Mouse (Mus musculus) adrenal gland, postnatal 14 days (tissue): ENCODE results near the gene S100a5. TPM values are rescaled to one million over a fixed set of nuclear protein-coding genes. Genes with fewer than 3 reads are reported as not detected.
A peak's percentile ranks its signal among the peaks of the same experiment; 100 is the strongest.

ENCODE experiments used
- DNase-seq: peaks from one replicate; pipeline ENCODE4 v3.0.0; 2021; ENCODE audit warnings: mixed read lengths
- total RNA-seq: library from RNA; stranded (reverse); gene quantifications from 2 replicates; pipeline ENCODE4 v1.2.3, GENCODE M21; 2021

S100a5 gene
- total RNA-seq, 1 experiment from 2014 or later, result not detected

GRCm38 (mm10) chr3:90600458-90601195 lies 7.7 kb upstream of the S100a5 start:
- DNase-seq, result peak; percentile 56

DNA sequence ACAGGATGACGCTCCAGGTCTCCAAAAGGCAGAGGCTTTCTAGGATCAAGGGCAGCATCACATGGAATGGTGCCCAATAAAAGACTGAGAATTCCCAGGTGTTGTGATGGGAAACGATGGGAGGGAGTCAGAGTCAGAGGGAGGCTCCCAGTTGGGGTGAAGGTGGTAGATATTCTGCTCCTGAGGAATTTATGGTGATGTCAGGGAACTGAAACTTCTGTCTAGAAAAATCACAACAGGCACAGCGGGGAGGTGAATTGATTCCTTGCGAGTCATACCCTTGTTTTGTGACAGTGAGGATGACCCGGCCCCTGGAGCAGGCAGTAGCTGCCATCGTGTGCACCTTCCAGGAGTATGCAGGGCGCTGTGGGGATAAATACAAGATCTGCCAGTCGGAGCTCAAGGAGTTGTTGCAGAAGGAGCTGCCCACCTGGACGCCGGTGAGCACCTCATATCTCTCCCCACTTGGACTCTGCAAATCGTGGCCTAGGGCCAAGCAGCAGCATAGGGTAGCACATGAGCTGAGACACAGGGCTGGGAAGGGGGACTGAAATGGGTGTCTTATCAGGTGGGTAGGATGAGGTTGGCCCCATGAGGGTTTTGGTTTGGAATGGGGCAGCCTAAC lies 6.7 kb upstream of the S100a5 start, which contains the start of gene Gm42674:
Gene Gm42674 (plus strand): TSS at position 419 of the 625 bp plus-strand sequence.
- DNase-seq, result no peak

- DNase-seq, result no peak
Observed at GRCm38 (mm10) chr3:90603623-90604022, 4.7 kb upstream of the S100a5 start, which contains the start of gene S100a4. Gene S100a4, plus strand, starts transcription at chr3:90603771.

DNA sequence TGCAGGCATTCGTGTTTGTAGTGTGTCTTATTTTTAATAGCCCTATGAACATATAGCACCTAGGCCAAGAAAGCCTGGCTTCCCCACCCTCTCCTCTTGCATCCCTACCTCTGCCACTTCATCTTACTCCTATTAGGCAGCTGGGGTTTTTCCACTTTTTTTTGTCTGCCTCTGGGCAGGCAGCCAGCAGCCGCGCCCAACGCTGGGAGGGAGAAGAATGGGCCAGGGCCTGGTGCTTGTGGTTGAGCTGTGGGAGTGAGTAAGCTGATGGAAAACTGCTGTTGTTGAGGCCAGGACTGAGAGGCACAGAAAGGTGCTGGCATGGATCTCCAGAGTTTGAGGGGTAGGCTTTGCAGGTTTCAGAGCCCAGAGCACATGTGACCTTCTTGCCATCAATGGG lies 3.9 kb upstream of the S100a5 start:
- DNase-seq, result peak; percentile 85

DNA sequence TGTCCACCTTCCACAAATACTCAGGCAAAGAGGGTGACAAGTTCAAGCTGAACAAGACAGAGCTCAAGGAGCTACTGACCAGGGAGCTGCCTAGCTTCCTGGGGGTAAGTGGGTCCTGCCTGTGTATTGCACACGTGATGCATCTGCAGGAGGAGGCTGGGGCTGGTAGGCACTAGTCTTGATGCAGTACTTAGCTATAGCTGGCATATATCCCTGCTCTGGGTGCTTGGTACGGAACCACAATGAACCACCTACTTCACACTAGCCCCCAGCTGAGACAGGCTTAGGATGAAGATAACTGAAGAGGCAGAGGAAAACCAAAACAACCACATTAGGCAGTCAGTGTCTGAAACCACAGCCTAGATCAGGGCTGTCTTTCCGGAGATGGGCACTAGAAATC lies 3.3 kb upstream of the S100a5 start:
- no peak for DNase-seq

GRCm38 (mm10) chr3:90605736-90606135 lies 2.6 kb upstream of the S100a5 start:
- no peak for DNase-seq

- DNase-seq, result no peak
Observed at GRCm38 (mm10) chr3:90606185-90606584, 2.1 kb upstream of the S100a5 start.

GRCm38 (mm10) chr3:90607361-90607760 lies 962 bp upstream of the S100a5 start:
- DNase-seq, result no peak

DNA sequence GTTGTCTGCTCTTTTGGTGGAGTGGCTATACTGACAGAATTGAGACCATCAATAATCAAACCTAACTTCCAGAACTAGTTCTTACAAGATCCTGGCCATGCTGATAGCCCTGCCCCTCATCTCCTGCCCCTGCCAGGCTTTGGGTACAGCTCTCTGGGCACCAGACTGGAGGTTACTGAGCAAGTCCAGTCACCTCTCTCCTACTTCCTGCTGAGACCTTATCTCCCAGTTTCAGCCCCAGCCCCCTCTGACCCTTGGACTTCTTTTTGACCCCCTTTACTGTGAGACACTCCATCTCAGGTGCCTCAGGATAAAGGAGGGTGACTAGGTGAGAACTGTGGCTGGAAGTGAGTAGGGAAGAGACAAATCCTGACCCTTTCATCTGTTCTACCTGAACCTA lies 779 bp downstream of the S100a5 start:
- no peak for DNase-seq

GRCm38 (mm10) chr3:90611494-90611893 lies 3.2 kb downstream of the S100a5 start:
- no peak for DNase-seq

- DNase-seq, result no peak
Observed at GRCm38 (mm10) chr3:90612061-90612460, 3.7 kb downstream of the S100a5 start.

DNA sequence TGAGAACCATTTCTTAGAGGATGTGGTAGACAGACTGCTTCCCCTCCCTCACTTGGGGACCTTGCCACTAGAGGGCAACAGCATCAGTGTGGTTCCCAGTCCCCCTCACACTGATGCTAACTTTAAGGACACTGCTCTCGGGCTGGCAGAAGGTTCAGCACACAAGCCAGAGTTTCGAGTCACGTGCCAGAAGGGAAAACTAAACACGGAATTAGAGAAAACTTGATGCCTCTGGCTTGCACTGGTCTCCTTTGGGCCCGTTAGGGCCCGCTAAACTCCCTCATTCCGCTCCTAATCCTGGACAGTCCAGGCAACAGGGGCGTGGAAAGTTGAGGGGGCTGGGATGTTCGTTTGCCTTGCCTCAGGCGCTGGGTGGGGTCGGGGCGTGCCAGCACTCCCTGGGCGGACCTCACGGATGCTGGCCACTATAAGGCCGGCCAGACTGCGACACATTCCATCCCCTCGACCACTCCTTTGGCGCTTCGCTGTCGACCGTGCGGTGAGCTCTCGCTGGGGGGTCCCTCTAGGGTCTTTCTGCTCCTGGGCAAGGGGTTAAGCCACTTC lies 4.5 kb downstream of the S100a5 start, which contains the start of gene S100a6:
Gene S100a6 (plus strand): TSS at position 155 of the 564 bp plus-strand sequence.
- peak; percentile 72 for DNase-seq

GRCm38 (mm10) chr3:90613461-90614147 lies 5.3 kb downstream of the S100a5 start:
- DNase-seq, result no peak

GRCm38 (mm10) chr3:90614148-90614530 lies 5.8 kb downstream of the S100a5 start:
- DNase-seq, result no peak

GRCm38 (mm10) chr3:90614611-90615251 lies 6.4 kb downstream of the S100a5 start:
- DNase-seq, result no peak

DNA sequence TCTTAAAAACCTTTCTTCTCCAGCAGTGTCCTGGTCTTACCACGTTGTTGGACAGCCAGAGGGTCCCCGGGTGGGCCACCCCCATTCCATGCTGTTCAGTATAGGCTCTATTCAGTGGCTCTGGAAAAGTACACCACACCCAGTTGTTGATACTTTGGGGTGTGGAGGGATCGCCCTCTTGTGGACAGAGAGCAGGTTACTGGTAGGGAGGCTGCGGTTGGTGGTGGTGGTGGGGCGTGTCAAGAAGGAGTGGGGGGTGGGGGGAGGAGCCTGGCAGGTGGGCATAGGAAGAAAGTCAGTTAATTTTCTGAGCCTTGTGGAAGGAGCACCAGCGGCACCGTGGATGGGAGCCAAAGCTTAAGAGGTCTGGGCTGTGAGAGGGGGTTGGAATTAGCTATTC lies 7.1 kb downstream of the S100a5 start:
- peak; percentile 90 for DNase-seq

DNA sequence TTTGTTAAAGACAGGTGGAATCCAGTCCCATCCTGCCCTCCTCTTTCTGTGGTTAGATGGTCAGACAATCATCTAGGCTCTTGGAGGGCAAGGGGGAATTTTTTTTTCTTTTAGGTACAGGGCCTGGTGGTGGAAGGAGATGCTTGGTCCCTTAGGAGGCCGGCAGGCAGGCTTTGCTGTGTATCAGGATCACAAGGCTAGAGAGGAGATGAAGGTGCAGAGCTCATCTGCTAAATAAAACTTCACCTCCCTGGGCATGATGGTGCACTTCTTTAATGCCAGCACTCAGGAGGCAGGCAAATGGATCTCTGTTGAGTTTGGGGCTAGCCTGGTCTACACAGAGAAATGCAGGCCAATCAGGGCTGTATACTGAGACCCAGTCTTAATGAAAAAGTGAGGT lies 7.6 kb downstream of the S100a5 start:
- no peak for DNase-seq

DNA sequence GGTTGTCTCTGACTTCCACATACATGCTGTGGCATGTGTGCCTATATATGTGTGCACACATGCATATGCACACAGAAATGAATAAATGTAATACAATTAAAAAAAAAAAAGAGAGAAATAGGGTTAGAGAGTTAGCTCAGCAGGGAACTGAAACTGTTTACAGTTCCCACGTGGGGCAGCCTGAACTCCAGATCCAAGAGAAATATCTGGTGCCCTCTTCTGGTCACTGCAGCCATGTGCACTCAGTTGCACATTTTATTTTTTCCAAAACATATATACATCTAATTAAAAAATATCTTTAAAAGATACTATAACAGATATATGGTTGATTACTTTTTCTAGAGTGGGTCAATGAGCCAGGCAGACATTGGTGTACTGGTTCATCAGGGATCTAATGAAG lies 9.3 kb downstream of the S100a5 start:
- no peak for DNase-seq

GRCm38 (mm10) chr3:90621552-90621951 lies 13.2 kb downstream of the S100a5 start:
- DNase-seq, result no peak

DNA sequence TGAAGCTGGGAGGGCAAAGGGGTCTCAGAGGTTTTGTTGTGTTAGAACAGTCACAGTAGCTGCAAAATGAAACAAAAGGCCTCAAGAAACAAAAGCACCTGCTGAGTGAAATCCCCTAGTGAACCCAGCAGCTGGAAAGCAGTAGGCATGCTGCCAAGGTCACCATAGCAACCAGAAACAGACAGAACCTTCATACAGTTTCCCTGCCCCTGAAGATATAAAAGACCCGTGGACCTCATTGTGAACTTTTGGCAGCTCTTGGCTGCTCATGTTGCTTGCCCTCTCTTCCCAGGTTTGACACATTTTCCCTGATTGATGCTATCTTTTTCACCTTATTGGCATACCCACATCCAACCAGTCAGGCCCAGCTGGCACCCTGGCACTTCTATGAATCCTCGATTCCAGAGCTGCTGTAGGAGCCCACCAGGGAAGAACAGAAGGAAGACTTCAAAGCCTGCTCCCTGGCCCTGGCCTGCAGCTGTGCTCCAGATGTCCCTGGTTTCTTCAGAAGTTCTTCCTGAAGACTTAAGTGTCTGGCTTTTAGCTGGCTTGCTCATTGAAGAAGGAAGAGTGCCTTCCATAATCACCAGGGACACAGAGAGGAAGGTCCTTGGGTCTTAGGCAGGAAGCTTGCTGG lies 15.2 kb downstream of the S100a5 start:
- peak; percentile 80 for DNase-seq

GRCm38 (mm10) chr3:90625496-90625895 lies 17.2 kb downstream of the S100a5 start:
- no peak for DNase-seq
